Mouse (Mus musculus) liver, embryonic 14.5 days (tissue): Measurements from ENCODE around the gene Aire. TPM values are rescaled to one million over a fixed set of nuclear protein-coding genes. Genes with fewer than 3 reads are reported as not detected.

Experiments
- ATAC-seq: fragments of 200-750 bp; cut with Nextera tagmentation; 2 replicates; pipeline ENCODE4 v1.8.0; 2017; ENCODE audit warnings: moderate number of reproducible peaks, mild to moderate bottlenecking, moderate library complexity; ENCODE audit not compliant: insufficient read depth
- DNase-seq, 3 experiments: peaks; one replicate each; pipeline ENCODE4 v3.0.0-alpha.2; 2012 to 2013; ENCODE audit warnings: low read depth in 3 of 3, low spot score in 3 of 3
- H3K27ac ChIP-seq: fragments of 300-500 bp; sonication (generic); 2 replicates; pipeline ENCODE4 v1.5.1; 2014; ENCODE audit warnings: moderate library complexity, mild to moderate bottlenecking, control low read depth, inconsistent platforms
- H3K27me3 ChIP-seq: fragments of 300-500 bp; sonication (generic); 2 replicates; pipeline ENCODE4 v1.6.1; 2014; ENCODE audit warnings: mild to moderate bottlenecking, low read length, moderate library complexity; ENCODE audit not compliant: control insufficient read depth, insufficient read depth
- H3K36me3 ChIP-seq: fragments of 300-500 bp; sonication (generic); replicated peaks from 2 replicates; pipeline ENCODE4 v1.6.1; 2014; ENCODE audit warnings: low read depth; ENCODE audit not compliant: control insufficient read depth, insufficient read depth
- H3K4me1 ChIP-seq, 2 experiments: fragments of 200-500 bp in 1 of 2; fragments of 300-500 bp in 1 of 2; sonication (generic) in 1 of 2; replicated peaks; 2 replicates each; pipeline ENCODE4 v1.6.1; 2012 to 2014; ENCODE audit warnings: antibody characterized with exemption in 1 of 2, inconsistent platforms in 1 of 2, low read length in 1 of 2; ENCODE audit not compliant: control insufficient read depth in 2 of 2, insufficient read depth in 2 of 2
- H3K4me2 ChIP-seq: fragments of 300-500 bp; sonication (generic); 2 replicates; pipeline ENCODE4 v1.6.1; 2014; ENCODE audit warnings: low read depth, mild to moderate bottlenecking, control low read depth, moderate library complexity
- H3K4me3 ChIP-seq, 2 experiments: fragments of 200-500 bp in 1 of 2; fragments of 300-500 bp in 1 of 2; sonication (generic) in 1 of 2; 2 replicates each; pipeline ENCODE4 v1.5.1; 2012 to 2014; ENCODE audit warnings: low read depth in 2 of 2, low read length in 2 of 2, mild to moderate bottlenecking in 2 of 2, control low read depth in 1 of 2, inconsistent platforms in 1 of 2, moderate library complexity in 1 of 2; ENCODE audit not compliant: insufficient read depth in 1 of 2
- H3K9ac ChIP-seq: fragments of 300-500 bp; sonication (generic); replicated peaks from 2 replicates; pipeline ENCODE4 v1.6.1; 2014; ENCODE audit warnings: mild to moderate bottlenecking, control low read depth, moderate library complexity
- H3K9me3 ChIP-seq: fragments of 300-500 bp; sonication (generic); 2 replicates; pipeline ENCODE4 v1.6.1; 2016; ENCODE audit warnings: low read length, mixed read lengths; ENCODE audit not compliant: control insufficient read depth
- CTCF ChIP-seq: IDR thresholded peaks from 2 replicates; pipeline ENCODE4 v1.5.1; 2016; ENCODE audit warnings: antibody characterized with exemption, low read depth, control low read depth
- EP300 ChIP-seq: IDR thresholded peaks from 2 replicates; pipeline ENCODE4 v1.6.1; 2016; ENCODE audit warnings: antibody characterized with exemption, low read depth
- WGBS: fragments of 180-500 bp; shearing (Covaris S2); extraction: QIAGEN DNeasy Blood & Tissue Kit; methylation state at CpG from one replicate; pipeline ENCODE4 v1.1.7; 2014; ENCODE audit not compliant: insufficient replicate concordance; 5-methylcytosine and 5-hydroxymethylcytosine counted together
- polyA plus RNA-seq, 2 experiments: library from polyadenylated mRNA; depleted of rRNA in 1 of 2; stranded (reverse) in 1 of 2; unstranded in 1 of 2; fragments of >200 nt; fragmentation: Nextera tagmentation in 1 of 2; extraction: Ambion mirVana in 1 of 2; gene quantifications; 2 replicates each; pipeline versions ENCODE4 v1.2.1 to v1.2.3; 2012 to 2014

Aire gene
- polyA plus RNA-seq, 2 experiments = not detected

DNA sequence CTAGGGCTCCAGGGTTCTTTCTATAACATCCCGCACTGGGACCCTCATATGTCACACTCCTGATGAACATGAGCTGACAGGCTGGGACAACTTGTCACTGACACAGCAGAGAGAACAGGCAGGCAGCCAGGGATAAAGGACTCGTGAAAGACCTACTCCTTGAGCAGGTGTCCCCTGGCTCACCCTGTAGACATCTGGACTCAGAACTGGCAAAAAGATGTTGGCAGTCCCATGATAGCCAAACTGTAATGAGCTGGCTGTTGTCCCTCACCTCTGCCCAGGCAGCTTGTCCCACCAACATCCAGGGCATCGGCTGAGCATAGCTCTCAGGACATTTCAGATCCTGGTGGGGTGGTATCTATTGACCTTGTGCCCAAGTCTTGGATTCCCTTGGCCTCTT lies 47.8 kb downstream of the Aire start:
- Histone ChIP-seq H3K27ac (no peak overlapping the region), H3K4me1 (no peaks in the 10 kb centered on the region), H3K9me3 (no peaks in the 10 kb centered on the region), H3K36me3 (peaks cover 84% of the 10 kb centered on the region), H3K4me3 (no peak overlapping the region), H3K27me3 (no peaks in the 10 kb centered on the region), H3K9ac (no peak overlapping the region), H3K4me2 (no peak overlapping the region)
- WGBS = 81% methylated on average over 3 of the region's 3 CpGs
- DNase-seq (no peak), ATAC-seq (no peak)
- no peak for TF ChIP-seq EP300

DNA sequence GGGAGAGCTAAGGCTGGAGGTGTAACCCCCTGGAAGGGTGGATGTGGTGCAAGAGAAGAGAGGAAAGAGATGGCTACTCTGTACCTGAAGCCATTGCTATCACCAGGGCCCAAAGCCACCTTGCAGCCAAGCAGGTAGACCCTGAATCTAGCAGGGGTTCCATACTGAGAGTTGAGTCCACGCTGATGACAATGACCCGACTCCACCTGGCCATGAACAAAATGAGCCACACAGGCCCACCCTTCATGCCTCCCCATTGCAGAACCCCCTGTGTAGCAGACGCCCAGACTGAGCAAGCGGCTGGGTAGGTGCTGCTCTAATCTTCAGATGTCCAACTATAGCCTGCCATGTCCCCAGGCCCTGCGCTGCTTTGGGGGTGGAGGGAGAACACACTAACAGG lies 57.6 kb downstream of the Aire start:
- Histone ChIP-seq H3K4me2 (no peak overlapping the region), H3K9me3 (no peaks in the 10 kb centered on the region), H3K27me3 (no peaks in the 10 kb centered on the region), H3K4me3 (no peak overlapping the region), H3K36me3 (peaks cover 32% of the 10 kb centered on the region), H3K9ac (no peak overlapping the region), H3K4me1 (no peaks in the 10 kb centered on the region), H3K27ac (no peak overlapping the region)
- DNase-seq = no peak
- WGBS = 77% methylated on average over 5 of the region's 5 CpGs
- no peak for ATAC-seq
- TF ChIP-seq CTCF (no peak), EP300 (no peak)

DNA sequence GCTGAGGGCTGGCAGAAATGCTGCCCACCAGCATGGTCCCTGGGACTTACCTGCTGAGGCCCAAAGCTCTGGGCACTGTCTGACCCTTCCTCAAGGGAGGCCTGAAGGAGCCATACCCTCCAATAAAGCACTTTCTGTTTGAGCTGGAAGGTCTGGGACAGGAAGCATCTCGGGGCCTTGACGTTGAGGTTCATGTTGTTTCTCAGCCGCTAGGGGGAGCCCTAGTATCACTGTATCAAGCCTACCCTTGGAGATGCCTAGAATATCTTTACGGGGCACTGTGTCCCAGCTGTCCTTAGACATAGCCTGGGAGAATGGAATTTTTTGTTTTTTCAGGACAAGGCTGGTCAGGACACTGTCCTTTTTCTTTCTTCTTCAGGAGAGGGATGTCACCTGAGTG lies 58.8 kb downstream of the Aire start:
- no peak overlapping the region for H3K9ac ChIP-seq
- ATAC-seq = peak; percentile 44; the same call in 1 of the 2 replicates
- 2% methylated on average over 4 of the region's 4 CpGs for WGBS

More for the DNA sequence above, 58.8 kb downstream of the Aire start:
- H3K27ac ChIP-seq = no peak overlapping the region
- no peaks in the 10 kb centered on the region for H3K9me3 ChIP-seq
- no peak overlapping the region for H3K4me2 ChIP-seq
- no peaks in the 10 kb centered on the region for H3K27me3 ChIP-seq
- no peak for TF ChIP-seq EP300
- TF ChIP-seq CTCF = peak; percentile 96
- no peaks in the 10 kb centered on the region for H3K4me1 ChIP-seq
- no peak overlapping the region for H3K4me3 ChIP-seq
- peaks cover 21% of the 10 kb centered on the region for H3K36me3 ChIP-seq
- DNase-seq = peak; percentile 64 to 67 (median 64)

Other genes with a start within 250 kb of the Aire start
- gene Gm9639, start 248.5 kb downstream of the Aire start, polyA plus RNA-seq (2012; rRNA removed) = not detected in 2 replicates
- not detected in 2 replicates for gene Gm9639, start 248.5 kb downstream of the Aire start, polyA plus RNA-seq (2014; fragmentation: Nextera tagmentation; extraction: Ambion mirVana)
- gene Gm19668, start 244.5 kb downstream of the Aire start, polyA plus RNA-seq (2012; rRNA removed) = not detected in 2 replicates
- gene Gm19668, start 244.5 kb downstream of the Aire start, polyA plus RNA-seq (2014; fragmentation: Nextera tagmentation; extraction: Ambion mirVana) = not detected in 2 replicates
- not detected in 2 replicates for gene Gm9507, start 231.8 kb downstream of the Aire start, polyA plus RNA-seq (2012; rRNA removed)
- gene Gm9507, start 231.8 kb downstream of the Aire start, polyA plus RNA-seq (2014; fragmentation: Nextera tagmentation; extraction: Ambion mirVana) = not detected in 2 replicates
- not detected in 2 replicates for gene Gm2696, start 228.9 kb downstream of the Aire start, polyA plus RNA-seq (2012; rRNA removed)
- not detected in 2 replicates for gene Gm2696, start 228.9 kb downstream of the Aire start, polyA plus RNA-seq (2014; fragmentation: Nextera tagmentation; extraction: Ambion mirVana)
- not detected in 2 replicates for gene Krtap10-4, start 216.5 kb downstream of the Aire start, polyA plus RNA-seq (2012; rRNA removed)
- gene Krtap10-4, start 216.5 kb downstream of the Aire start, polyA plus RNA-seq (2014; fragmentation: Nextera tagmentation; extraction: Ambion mirVana) = not detected in 2 replicates
- not detected in 2 replicates for gene Krtap10-10, start 207.7 kb downstream of the Aire start, polyA plus RNA-seq (2012; rRNA removed)
- gene Krtap10-10, start 207.7 kb downstream of the Aire start, polyA plus RNA-seq (2014; fragmentation: Nextera tagmentation; extraction: Ambion mirVana) = not detected in 2 replicates
- not detected in 2 replicates for gene Gm36176, start 196.8 kb downstream of the Aire start, polyA plus RNA-seq (2012; rRNA removed)
- not detected in 2 replicates for gene Gm36176, start 196.8 kb downstream of the Aire start, polyA plus RNA-seq (2014; fragmentation: Nextera tagmentation; extraction: Ambion mirVana)
- not detected in 2 replicates for gene Gm10318, start 190.8 kb downstream of the Aire start, polyA plus RNA-seq (2012; rRNA removed)
- gene Gm10318, start 190.8 kb downstream of the Aire start, polyA plus RNA-seq (2014; fragmentation: Nextera tagmentation; extraction: Ambion mirVana) = not detected in 2 replicates
- gene Gm3285, start 181.6 kb downstream of the Aire start, polyA plus RNA-seq (2012; rRNA removed) = not detected in 2 replicates
- not detected in 2 replicates for gene Gm3285, start 181.6 kb downstream of the Aire start, polyA plus RNA-seq (2014; fragmentation: Nextera tagmentation; extraction: Ambion mirVana)
- gene Lrrc3, start 141.1 kb downstream of the Aire start, polyA plus RNA-seq (2012; rRNA removed) = 6.7 and 8.4 TPM in 2 replicates
- 8.0 and 8.9 TPM in 2 replicates for gene Lrrc3, start 141.1 kb downstream of the Aire start, polyA plus RNA-seq (2014; fragmentation: Nextera tagmentation; extraction: Ambion mirVana)
- 1.1 TPM in 2 replicates for gene Trpm2, start 73.0 kb downstream of the Aire start, polyA plus RNA-seq (2012; rRNA removed)
- 1.4 and 1.5 TPM in 2 replicates for gene Trpm2, start 73.0 kb downstream of the Aire start, polyA plus RNA-seq (2014; fragmentation: Nextera tagmentation; extraction: Ambion mirVana)
- 4.5 and 4.7 TPM in 2 replicates for gene 1810043G02Rik, start 65.1 kb downstream of the Aire start, polyA plus RNA-seq (2012; rRNA removed)
- 4.2 and 4.5 TPM in 2 replicates for gene 1810043G02Rik, start 65.1 kb downstream of the Aire start, polyA plus RNA-seq (2014; fragmentation: Nextera tagmentation; extraction: Ambion mirVana)
- 41.7 and 46.7 TPM in 2 replicates for gene Pfkl, start 33.5 kb downstream of the Aire start, polyA plus RNA-seq (2012; rRNA removed)
- 63.1 and 66.8 TPM in 2 replicates for gene Pfkl, start 33.5 kb downstream of the Aire start, polyA plus RNA-seq (2014; fragmentation: Nextera tagmentation; extraction: Ambion mirVana)
- 0.08 TPM in 1 of 2 replicates, not detected in the other for gene Dnmt3l, start 1.7 kb downstream of the Aire start, polyA plus RNA-seq (2012; rRNA removed)
- gene Dnmt3l, start 1.7 kb downstream of the Aire start, polyA plus RNA-seq (2014; fragmentation: Nextera tagmentation; extraction: Ambion mirVana) = not detected in 2 replicates
- gene Icosl, start 25.7 kb upstream of the Aire start, polyA plus RNA-seq (2012; rRNA removed) = 2.4 TPM in 2 replicates
- gene Icosl, start 25.7 kb upstream of the Aire start, polyA plus RNA-seq (2014; fragmentation: Nextera tagmentation; extraction: Ambion mirVana) = 2.2 TPM in 2 replicates
- gene D10Jhu81e, start 126.2 kb upstream of the Aire start, polyA plus RNA-seq (2012; rRNA removed) = 34.1 and 39.1 TPM in 2 replicates
- 11.7 and 15.6 TPM in 2 replicates for gene D10Jhu81e, start 126.2 kb upstream of the Aire start, polyA plus RNA-seq (2014; fragmentation: Nextera tagmentation; extraction: Ambion mirVana)
- 6.1 and 7.5 TPM in 2 replicates for gene Pwp2, start 141.5 kb upstream of the Aire start, polyA plus RNA-seq (2012; rRNA removed)
- gene Pwp2, start 141.5 kb upstream of the Aire start, polyA plus RNA-seq (2014; fragmentation: Nextera tagmentation; extraction: Ambion mirVana) = 7.2 and 9.6 TPM in 2 replicates
- gene Trappc10, start 201.0 kb upstream of the Aire start, polyA plus RNA-seq (2012; rRNA removed) = 19.8 and 20.1 TPM in 2 replicates
- 15.8 and 20.5 TPM in 2 replicates for gene Trappc10, start 201.0 kb upstream of the Aire start, polyA plus RNA-seq (2014; fragmentation: Nextera tagmentation; extraction: Ambion mirVana)